Mouse (Mus musculus) MEL (cell line): Measurements from ENCODE around the gene Prpf8.

ENCODE experiments used
- BHLHE40 ChIP-seq: IDR thresholded peaks from 2 replicates; pipeline ENCODE4 v1.6.1; 2012; ENCODE audit warnings: low read depth, mild to moderate bottlenecking, inconsistent platforms, low read length, improper control_type of control experiment, borderline replicate concordance
- CHD1 ChIP-seq: IDR thresholded peaks from 2 replicates; pipeline ENCODE4 v1.6.1; 2012; ENCODE audit warnings: low read depth, mild to moderate bottlenecking, inconsistent platforms, low read length, improper control_type of control experiment
- CHD2 ChIP-seq: IDR thresholded peaks from 2 replicates; pipeline ENCODE4 v1.6.1; 2011; ENCODE audit warnings: low read length, improper control_type of control experiment
- CTCF ChIP-seq, 3 experiments: IDR thresholded peaks in 2 of 3; conservative IDR thresholded peaks in 1 of 3; 2 replicates each; pipeline ENCODE4 v1.5.1; 2011 to 2012; ENCODE audit warnings: low read length in 3 of 3, low read depth in 2 of 3, mild to moderate bottlenecking in 2 of 3, improper control_type of control experiment in 1 of 3, inconsistent platforms in 1 of 3, mixed read lengths in 1 of 3, moderate library complexity in 1 of 3; ENCODE audit not compliant: control insufficient read depth in 1 of 3, insufficient read depth in 1 of 3, poor library complexity in 1 of 3, severe bottlenecking in 1 of 3
- E2F4 ChIP-seq: IDR thresholded peaks from 2 replicates; pipeline ENCODE4 v1.6.1; 2011; ENCODE audit warnings: low read depth, low read length, improper control_type of control experiment, borderline replicate concordance
- EP300 ChIP-seq, 2 experiments: IDR thresholded peaks; 2 replicates each; pipeline ENCODE4 v1.6.1; 2011; ENCODE audit warnings: improper control_type of control experiment in 2 of 2, low read length in 2 of 2, low read depth in 1 of 2, mild to moderate bottlenecking in 1 of 2
- HCFC1 ChIP-seq: IDR thresholded peaks from 2 replicates; pipeline ENCODE4 v1.6.1; 2012; ENCODE audit warnings: low read depth, mild to moderate bottlenecking, inconsistent platforms, low read length, improper control_type of control experiment, moderate library complexity
- MAZ ChIP-seq: IDR thresholded peaks from 2 replicates; pipeline ENCODE4 v1.6.1; 2012; ENCODE audit warnings: low read depth, mild to moderate bottlenecking, inconsistent platforms, low read length, improper control_type of control experiment
- POLR2A ChIP-seq, 2 experiments: IDR thresholded peaks; 2 replicates each; pipeline ENCODE4 v1.6.1; 2011 to 2012; ENCODE audit warnings: low read length in 2 of 2, mild to moderate bottlenecking in 2 of 2, control low read depth in 1 of 2, improper control_type of control experiment in 1 of 2, low read depth in 1 of 2, moderate library complexity in 1 of 2; ENCODE audit not compliant: control insufficient read depth in 1 of 2, insufficient read depth in 1 of 2, poor library complexity in 1 of 2
- RAD21 ChIP-seq: IDR thresholded peaks from 2 replicates; pipeline ENCODE4 v1.6.1; 2011; ENCODE audit warnings: mild to moderate bottlenecking, low read depth, low read length, improper control_type of control experiment
- SIN3A ChIP-seq: IDR thresholded peaks from 2 replicates; pipeline ENCODE4 v1.6.1; 2012; ENCODE audit warnings: low read length, improper control_type of control experiment, inconsistent platforms
- ZNF384 ChIP-seq: IDR thresholded peaks from 2 replicates; pipeline ENCODE4 v1.6.1; 2012; ENCODE audit warnings: low read depth, mild to moderate bottlenecking, inconsistent platforms, low read length, improper control_type of control experiment

GRCm38 (mm10) chr11:75460844-75461742 lies 25.5 kb upstream of the Prpf8 start, which contains the start of gene Tlcd2:
- TF ChIP-seq CTCF (IDR thresholded peaks at IDR 0.05 in 2 of 3, conservative IDR thresholded peaks at IDR 0.05 in 1 of 3; ENCODE audit: control insufficient read depth in 1 of 3, insufficient read depth in 1 of 3, low read depth in 2 of 3, low read length in 3 of 3, poor library complexity in 1 of 3, severe bottlenecking in 1 of 3) (no peak), ZNF384 (no peak), EP300 (IDR thresholded peaks at IDR 0.05; ENCODE audit: low read depth in 1 of 2, low read length in 2 of 2) (peak in 1 of 2 experiments; percentile 71; a peak in 2 of 4 replicates), POLR2A (IDR thresholded peaks at IDR 0.05; ENCODE audit: control insufficient read depth in 1 of 2, insufficient read depth in 1 of 2, low read depth in 1 of 2, low read length in 2 of 2, poor library complexity in 1 of 2) (peak in 1 of 2 experiments; percentile 82; a peak in 3 of 4 replicates), SIN3A (peak; percentile 99), RAD21 (no peak), CHD1 (peak; percentile 89), BHLHE40 (no peak), E2F4 (no peak; the same call in 1 of the 2 replicates), CHD2 (peak; percentile 69; the same call in 1 of the 2 replicates), HCFC1 (peak; percentile 97), MAZ (peak; percentile 84; the same call in 1 of the 2 replicates)
